Mouse (Mus musculus) midbrain, embryonic 14.5 days (tissue): ENCODE measurements around the gene Gzmk. TPM values are rescaled to one million over a fixed set of nuclear protein-coding genes. Genes with fewer than 3 reads are reported as not detected.
A peak's percentile ranks its signal among the peaks of the same experiment; 100 is the strongest.
"Not testable (repeated sequence)": the region's sequence is repeated elsewhere in the genome, so short reads cannot be mapped to it uniquely, and the experiment has no call there.

ENCODE experiments used
- ATAC-seq: fragments of 200-750 bp; cut with Nextera tagmentation; 2 replicates; pipeline ENCODE4 v1.8.0; 2017; ENCODE audit warnings: moderate number of reproducible peaks, moderate library complexity; ENCODE audit not compliant: low FRiP score, low TSS enrichment
- DNase-seq: peaks from one replicate; pipeline ENCODE4 v3.0.0-alpha.2; 2015
- H3K27ac ChIP-seq: fragments of 300-500 bp; sonication (generic); replicated peaks from 2 replicates; pipeline ENCODE4 v1.5.1; 2014; ENCODE audit warnings: mild to moderate bottlenecking, low read depth, low read length, moderate library complexity
- H3K27me3 ChIP-seq: fragments of 300-500 bp; sonication (generic); 2 replicates; pipeline ENCODE4 v1.6.1; 2014; ENCODE audit warnings: low read length, control low read depth, mixed read lengths; ENCODE audit not compliant: control insufficient read depth, insufficient read depth
- H3K36me3 ChIP-seq: fragments of 300-500 bp; sonication (generic); 2 replicates; pipeline ENCODE4 v1.6.1; 2014; ENCODE audit warnings: low read length, control low read depth; ENCODE audit not compliant: control insufficient read depth, insufficient read depth
- H3K4me1 ChIP-seq: fragments of 300-500 bp; sonication (generic); 2 replicates; pipeline ENCODE4 v1.6.1; 2014; ENCODE audit warnings: mild to moderate bottlenecking, antibody characterized with exemption, low read length, control low read depth; ENCODE audit not compliant: control insufficient read depth, insufficient read depth
- H3K4me2 ChIP-seq: fragments of 300-500 bp; sonication (generic); 2 replicates; pipeline ENCODE4 v1.6.1; 2014; ENCODE audit warnings: mild to moderate bottlenecking, low read length, moderate library complexity
- H3K4me3 ChIP-seq: fragments of 300-500 bp; sonication (generic); replicated peaks from 2 replicates; pipeline ENCODE4 v1.5.1; 2014; ENCODE audit warnings: low read depth, low read length
- H3K9ac ChIP-seq: fragments of 300-500 bp; sonication (generic); replicated peaks from 2 replicates; pipeline ENCODE4 v1.6.1; 2014; ENCODE audit warnings: mild to moderate bottlenecking, low read length, moderate library complexity
- H3K9me3 ChIP-seq: fragments of 300-500 bp; sonication (generic); 2 replicates; pipeline ENCODE4 v1.6.1; 2016; ENCODE audit warnings: low read length, control low read depth, mixed read lengths; ENCODE audit not compliant: control insufficient read depth
- WGBS: fragments of 180-500 bp; shearing (Covaris S2); extraction: QIAGEN DNeasy Blood & Tissue Kit; methylation state at CpG from one replicate; pipeline ENCODE4 v1.1.7; 2014; 5-methylcytosine and 5-hydroxymethylcytosine counted together
- polyA plus RNA-seq: library from polyadenylated mRNA; unstranded; fragments of >200 nt; fragmentation: Nextera tagmentation; extraction: Ambion mirVana; gene quantifications from 2 replicates; pipeline ENCODE4 v1.2.1, GENCODE M21; 2014

Gene Gzmk
- polyA plus RNA-seq, 1 experiment from 2014 or later = not detected

GRCm38 (mm10) chr13:113256766-113257165 is 31.1 kb upstream of the Gzmk start:
- Histone ChIP-seq H3K9ac (no peak overlapping the region), H3K4me2 (no peak overlapping the region), H3K9me3 (no peaks in the 10 kb centered on the region), H3K4me3 (no peak overlapping the region), H3K4me1 (no peaks in the 10 kb centered on the region), H3K36me3 (no peaks in the 10 kb centered on the region), H3K27me3 (no peaks in the 10 kb centered on the region), H3K27ac (no peak overlapping the region)
- 94% methylated on average over 2 of the region's 2 CpGs for WGBS
- no peak for ATAC-seq
- DNase-seq = no peak

DNA sequence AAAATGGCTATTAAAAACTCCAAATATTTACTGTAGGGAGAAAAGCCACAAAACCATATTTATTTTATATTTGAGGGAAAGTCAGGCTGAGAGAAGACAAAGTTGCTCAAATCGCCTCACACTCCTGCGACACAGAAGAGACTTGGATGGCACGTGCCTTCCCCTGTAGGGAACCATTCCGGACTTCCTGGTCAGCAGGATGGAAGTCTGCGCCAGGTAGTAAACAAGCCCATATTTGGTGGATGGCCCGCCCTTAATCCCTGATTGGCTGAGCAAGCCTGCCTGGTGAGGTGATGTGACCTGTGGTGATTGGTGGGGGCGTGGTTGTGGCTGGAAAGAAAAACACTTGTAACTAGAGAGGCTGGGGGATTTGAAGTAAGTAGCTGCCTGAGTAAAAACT is 26.9 kb upstream of the Gzmk start:
- H3K9me3 ChIP-seq, H3K4me1 ChIP-seq, H3K4me2 ChIP-seq, H3K4me3 ChIP-seq, ATAC-seq, DNase-seq, H3K9ac ChIP-seq, H3K27ac ChIP-seq, H3K36me3 ChIP-seq, H3K27me3 ChIP-seq: not testable (repeated sequence)
- WGBS = 91% methylated on average over 7 of the region's 7 CpGs

DNA sequence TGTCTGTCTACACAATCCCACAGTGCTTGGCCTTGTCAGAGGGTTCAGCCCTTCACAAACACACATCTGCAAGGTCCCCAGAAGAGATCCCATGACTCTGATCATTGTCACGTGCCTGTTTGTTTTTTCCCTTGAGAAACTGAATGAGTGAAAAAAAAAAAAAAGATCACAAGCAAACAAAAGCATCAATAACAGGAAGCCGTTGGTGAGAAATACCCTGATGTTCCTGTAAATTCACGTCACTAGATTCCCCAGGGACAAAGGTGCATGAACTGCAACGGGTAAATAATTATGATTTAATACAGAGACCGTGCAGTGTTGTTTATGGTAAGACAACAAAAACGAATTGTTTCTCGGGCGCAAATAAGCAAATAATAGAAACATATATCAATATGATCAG is 19.3 kb upstream of the Gzmk start:
- ATAC-seq = no peak
- no peak overlapping the region for H3K27ac ChIP-seq
- H3K4me1 ChIP-seq = no peaks in the 10 kb centered on the region
- no peak overlapping the region for H3K4me3 ChIP-seq
- DNase-seq = no peak
- H3K4me2 ChIP-seq = no peak overlapping the region
- no peak overlapping the region for H3K9ac ChIP-seq
- H3K27me3 ChIP-seq = no peaks in the 10 kb centered on the region
- H3K9me3 ChIP-seq = no peaks in the 10 kb centered on the region
- WGBS = 86% methylated on average over 8 of the region's 8 CpGs
- H3K36me3 ChIP-seq = no peaks in the 10 kb centered on the region

DNA sequence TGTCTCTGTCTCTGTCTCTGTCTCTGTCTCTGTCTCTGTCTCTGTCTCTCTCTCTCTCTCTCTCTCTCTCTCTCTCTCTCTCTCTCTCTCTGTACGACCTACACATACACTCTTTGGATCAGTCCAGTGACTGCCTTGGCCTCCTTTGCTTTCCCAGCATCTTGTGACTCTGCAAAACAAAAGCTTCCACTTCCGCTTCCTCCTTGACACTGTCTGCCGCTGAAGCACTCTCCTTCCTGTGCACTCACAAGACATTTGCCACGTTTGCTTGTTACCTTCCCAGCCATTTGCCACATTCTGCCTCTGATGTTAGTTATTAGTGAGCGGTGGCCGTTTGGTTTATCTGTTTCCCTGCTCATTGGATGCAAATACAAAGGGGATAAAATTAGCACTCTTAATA is 16.4 kb upstream of the Gzmk start:
- no peak overlapping the region for H3K9ac ChIP-seq
- no peak for DNase-seq
- no peak for ATAC-seq
- no peaks in the 10 kb centered on the region for H3K36me3 ChIP-seq
- no peak overlapping the region for H3K4me3 ChIP-seq
- H3K9me3 ChIP-seq = no peaks in the 10 kb centered on the region
- no peak overlapping the region for H3K4me2 ChIP-seq
- 65% methylated on average over 6 of the region's 6 CpGs for WGBS
- H3K4me1 ChIP-seq = no peaks in the 10 kb centered on the region
- no peak overlapping the region for H3K27ac ChIP-seq
- no peaks in the 10 kb centered on the region for H3K27me3 ChIP-seq

DNA sequence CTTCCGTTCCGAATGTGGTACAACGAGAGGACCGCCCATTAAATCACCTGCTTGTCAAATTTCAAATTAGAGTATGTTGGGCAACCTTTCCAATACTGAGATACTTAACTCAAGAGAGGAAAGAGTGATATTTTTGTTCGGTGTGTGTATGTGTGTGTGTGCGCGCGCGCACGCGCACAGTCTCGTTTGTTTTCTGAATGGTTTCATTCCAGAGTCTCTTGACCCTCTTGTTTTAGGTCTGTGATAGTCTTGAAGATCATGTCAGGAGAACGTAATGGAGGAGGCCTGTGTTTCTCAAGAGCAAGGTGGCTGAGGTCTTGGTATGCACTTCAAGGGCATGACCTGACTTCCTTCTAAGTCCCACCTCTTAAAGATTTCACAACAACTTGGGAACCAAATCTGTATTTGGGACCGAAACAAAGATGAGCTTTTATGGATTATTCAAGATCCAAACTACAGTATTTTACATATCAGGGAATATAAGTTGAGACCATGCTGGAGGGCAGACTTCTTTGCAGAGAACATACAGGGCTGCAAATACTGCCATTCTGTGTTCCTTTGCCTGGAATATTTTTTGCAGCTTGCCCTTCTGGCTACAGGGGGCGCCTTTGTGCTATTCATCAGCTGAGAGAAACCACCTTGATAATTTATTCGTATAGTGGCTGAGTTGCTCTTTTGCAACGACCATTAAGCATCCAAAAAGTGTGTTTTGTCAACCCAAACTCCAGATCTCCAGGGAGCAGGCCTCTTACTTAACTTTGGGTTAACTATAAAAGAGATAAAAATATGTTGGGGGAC is 2.2 kb upstream of the Gzmk start:
- no peak for DNase-seq
- H3K4me1 ChIP-seq = peaks cover 3% of the 10 kb centered on the region; the same call in 1 of the 2 replicates
- no peak overlapping the region for H3K4me2 ChIP-seq
- no peak for ATAC-seq
- no peaks in the 10 kb centered on the region for H3K36me3 ChIP-seq
- no peak overlapping the region for H3K27ac ChIP-seq
- H3K4me3 ChIP-seq = no peak overlapping the region
- no peaks in the 10 kb centered on the region for H3K9me3 ChIP-seq
- no peaks in the 10 kb centered on the region for H3K27me3 ChIP-seq
- H3K9ac ChIP-seq = no peak overlapping the region
- whole genome bisulfite sequencing = 88% methylated on average over 17 of the region's 17 CpGs

GRCm38 (mm10) chr13:113227076-113227475 is 1.4 kb upstream of the Gzmk start:
- Histone ChIP-seq H3K27me3 (no peaks in the 10 kb centered on the region), H3K27ac (no peak overlapping the region), H3K9me3 (no peaks in the 10 kb centered on the region), H3K4me3 (no peak overlapping the region), H3K9ac (no peak overlapping the region), H3K4me2 (no peak overlapping the region), H3K4me1 (peaks cover 3% of the 10 kb centered on the region; the same call in 1 of the 2 replicates), H3K36me3 (no peaks in the 10 kb centered on the region)
- 91% methylated on average over 4 of the region's 4 CpGs for WGBS
- DNase-seq (no peak), ATAC-seq (no peak)

- Histone ChIP-seq H3K4me2 (peak overlapping the region; percentile 24), H3K4me3 (no peak overlapping the region), H3K27ac (no peak overlapping the region), H3K27me3 (no peaks in the 10 kb centered on the region), H3K9ac (no peak overlapping the region), H3K36me3 (no peaks in the 10 kb centered on the region), H3K4me1 (peaks cover 3% of the 10 kb centered on the region; the same call in 1 of the 2 replicates), H3K9me3 (no peaks in the 10 kb centered on the region)
- DNase-seq = peak; percentile 80
- WGBS = 15% methylated on average over 2 of the region's 2 CpGs
- peak; percentile 56 for ATAC-seq
These were observed 1.6 kb downstream of the Gzmk start for GRCm38 (mm10) chr13:113224105-113224504.

DNA sequence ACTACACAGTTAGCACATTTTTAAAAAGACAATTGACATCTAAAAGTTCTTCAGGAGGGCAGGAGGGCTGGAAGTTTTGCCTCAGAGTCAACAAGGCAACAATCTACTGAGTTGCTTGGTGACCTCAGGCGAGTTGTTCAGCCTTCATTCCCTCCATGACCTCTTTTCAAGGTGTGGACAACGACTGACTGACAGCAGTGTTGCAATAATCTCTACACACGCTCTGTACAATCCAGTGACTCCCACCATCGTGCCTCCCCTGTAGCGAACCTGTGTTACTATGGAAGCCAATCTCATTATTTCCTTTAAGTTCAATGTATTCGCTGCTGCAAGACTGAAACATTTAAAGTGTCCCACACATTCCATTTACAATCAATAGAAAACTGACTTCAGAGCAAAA is 3.9 kb downstream of the Gzmk start:
- Histone ChIP-seq H3K4me3 (no peak overlapping the region), H3K27me3 (no peaks in the 10 kb centered on the region), H3K27ac (no peak overlapping the region), H3K4me1 (peaks cover 3% of the 10 kb centered on the region; the same call in 1 of the 2 replicates), H3K36me3 (no peaks in the 10 kb centered on the region), H3K9me3 (no peaks in the 10 kb centered on the region), H3K4me2 (no peak overlapping the region), H3K9ac (no peak overlapping the region)
- 68% methylated on average over 6 of the region's 6 CpGs for WGBS
- no peak for DNase-seq
- no peak for ATAC-seq

GRCm38 (mm10) chr13:113213865-113214264 is 11.8 kb downstream of the Gzmk start:
- Histone ChIP-seq H3K36me3 (no peaks in the 10 kb centered on the region), H3K4me1 (no peaks in the 10 kb centered on the region), H3K27me3 (no peaks in the 10 kb centered on the region), H3K4me2 (no peak overlapping the region), H3K27ac (no peak overlapping the region), H3K9ac (no peak overlapping the region), H3K4me3 (no peak overlapping the region), H3K9me3 (no peaks in the 10 kb centered on the region)
- 92% methylated on average over 3 of the region's 3 CpGs for WGBS
- DNase-seq (no peak), ATAC-seq (no peak)
